Mouse (Mus musculus): Measurements from ENCODE around the gene Smdt1.

Smdt1 gene

GRCm38 (mm10) chr15:82338593-82339112 lies at the start of gene Smdt1, which contains the start of the genes Naga and Pheta2:
Gene Smdt1 (plus strand): TSS chr15:82338959.
Gene Naga (minus strand): TSS chr15:82338925.
Gene Pheta2 (plus strand): TSS chr15:82338942.
- peak; percentile 94 for DNase-seq (ENCODE audit: low spot score)

GRCm38 (mm10) chr15:82290252-82290651 lies 48.5 kb upstream of the Smdt1 start:
- no peak for DNase-seq (ENCODE audit: low spot score)

- no peak for DNase-seq (ENCODE audit: low spot score)
Measured at GRCm38 (mm10) chr15:82292851-82293250, 45.9 kb upstream of the Smdt1 start.

GRCm38 (mm10) chr15:82293271-82293711 lies 45.5 kb upstream of the Smdt1 start:
- DNase-seq (ENCODE audit: low spot score): no peak

- DNase-seq (ENCODE audit: low spot score): no peak
Measured at GRCm38 (mm10) chr15:82294059-82294458, 44.7 kb upstream of the Smdt1 start.

- no peak for DNase-seq (ENCODE audit: low spot score)
Measured at GRCm38 (mm10) chr15:82298764-82299561, 39.8 kb upstream of the Smdt1 start, which contains the start of gene Wbp2nl. Gene Wbp2nl (plus strand): TSS chr15:82298954.

- DNase-seq (ENCODE audit: low spot score): no peak
Measured at GRCm38 (mm10) chr15:82307107-82307506, 31.7 kb upstream of the Smdt1 start.

GRCm38 (mm10) chr15:82308416-82308815 lies 30.3 kb upstream of the Smdt1 start:
- DNase-seq (ENCODE audit: low spot score): no peak

GRCm38 (mm10) chr15:82317839-82318238 lies 20.9 kb upstream of the Smdt1 start:
- DNase-seq (ENCODE audit: low spot score): no peak

- DNase-seq (ENCODE audit: low spot score): no peak
Measured at GRCm38 (mm10) chr15:82319613-82320012, 19.1 kb upstream of the Smdt1 start.

GRCm38 (mm10) chr15:82322195-82322594 lies 16.6 kb upstream of the Smdt1 start:
- DNase-seq (ENCODE audit: low spot score): no peak

GRCm38 (mm10) chr15:82325382-82325781 lies 13.4 kb upstream of the Smdt1 start:
- no peak for DNase-seq (ENCODE audit: low spot score)

- no peak for DNase-seq (ENCODE audit: low spot score)
Measured at GRCm38 (mm10) chr15:82335194-82335593, 3.6 kb upstream of the Smdt1 start.

GRCm38 (mm10) chr15:82336629-82337028 lies 2.1 kb upstream of the Smdt1 start:
- no peak for DNase-seq (ENCODE audit: low spot score)

GRCm38 (mm10) chr15:82337875-82338274 lies 884 bp upstream of the Smdt1 start:
- DNase-seq (ENCODE audit: low spot score): no peak

- no peak for DNase-seq (ENCODE audit: low spot score)
Measured at GRCm38 (mm10) chr15:82339150-82339549, 391 bp downstream of the Smdt1 start.

GRCm38 (mm10) chr15:82339634-82340254 lies 985 bp downstream of the Smdt1 start:
- no peak for DNase-seq (ENCODE audit: low spot score)

- DNase-seq (ENCODE audit: low spot score): no peak
Measured at GRCm38 (mm10) chr15:82340414-82341035, 1.8 kb downstream of the Smdt1 start.

GRCm38 (mm10) chr15:82341036-82341501 lies 2.3 kb downstream of the Smdt1 start:
- peak; percentile 56 for DNase-seq (ENCODE audit: low spot score)

GRCm38 (mm10) chr15:82341675-82342542 lies 3.1 kb downstream of the Smdt1 start:
- DNase-seq (ENCODE audit: low spot score): no peak

- DNase-seq (ENCODE audit: low spot score): no peak
Measured at GRCm38 (mm10) chr15:82342543-82342935, 3.8 kb downstream of the Smdt1 start.
